Mouse (Mus musculus) stomach, embryonic 15.5 days (tissue): ENCODE data around the gene Urgcp. TPM values are rescaled to one million over a fixed set of nuclear protein-coding genes. Genes with fewer than 3 reads are reported as not detected.

ENCODE experiments used
- ATAC-seq: fragments of 200-750 bp; cut with Nextera tagmentation; 2 replicates; pipeline ENCODE4 v1.8.0; 2017; ENCODE audit warnings: low read depth, moderate number of reproducible peaks, moderate TSS enrichment; ENCODE audit not compliant: insufficient read depth, low FRiP score
- H3K27ac ChIP-seq: fragments of 300-500 bp; sonication (generic); 2 replicates; pipeline ENCODE4 v1.5.1; 2015; ENCODE audit warnings: mild to moderate bottlenecking, inconsistent platforms
- H3K27me3 ChIP-seq: fragments of 300-500 bp; sonication (generic); replicated peaks from 2 replicates; pipeline ENCODE4 v1.6.1; 2015; ENCODE audit warnings: inconsistent platforms
- H3K36me3 ChIP-seq: fragments of 300-500 bp; sonication (generic); 2 replicates; pipeline ENCODE4 v1.6.1; 2015; ENCODE audit warnings: inconsistent platforms
- H3K4me1 ChIP-seq: fragments of 300-500 bp; sonication (generic); 2 replicates; pipeline ENCODE4 v1.6.1; 2015; ENCODE audit warnings: inconsistent platforms
- H3K4me2 ChIP-seq: fragments of 300-500 bp; sonication (generic); 2 replicates; pipeline ENCODE4 v1.6.1; 2015; ENCODE audit warnings: mild to moderate bottlenecking, inconsistent platforms
- H3K4me3 ChIP-seq: fragments of 300-500 bp; sonication (generic); replicated peaks from 2 replicates; pipeline ENCODE4 v1.5.1; 2015; ENCODE audit warnings: inconsistent platforms
- H3K9ac ChIP-seq: fragments of 300-500 bp; sonication (generic); 2 replicates; pipeline ENCODE4 v1.6.1; 2015; ENCODE audit warnings: inconsistent platforms
- H3K9me3 ChIP-seq: fragments of 300-500 bp; sonication (generic); 2 replicates; pipeline ENCODE4 v1.6.1; 2016; ENCODE audit warnings: inconsistent platforms
- WGBS: fragments of 180-500 bp; shearing (Covaris S2); methylation state at CpG from one replicate; pipeline ENCODE4 v1.1.7; 2015; 5-methylcytosine and 5-hydroxymethylcytosine counted together
- polyA plus RNA-seq: library from polyadenylated mRNA; unstranded; fragments of >200 nt; fragmentation: Nextera tagmentation; extraction: Ambion mirVana; gene quantifications from 2 replicates; pipeline ENCODE4 v1.2.1, GENCODE M21; 2015

Gene Urgcp
- polyA plus RNA-seq, 1 experiment from 2014 or later, result 22.8 TPM

GRCm38 (mm10) chr11:5703341-5703740, 58.8 kb downstream of the Urgcp start:
- Histone ChIP-seq H3K36me3 (peaks cover 16% of the 10 kb centered on the region), H3K9ac (no peak overlapping the region), H3K27me3 (no peaks in the 10 kb centered on the region), H3K4me2 (no peak overlapping the region), H3K4me3 (no peak overlapping the region), H3K4me1 (peaks cover 12% of the 10 kb centered on the region), H3K27ac (no peak overlapping the region), H3K9me3 (no peaks in the 10 kb centered on the region)
- ATAC-seq, result no peak
- whole genome bisulfite sequencing, result 97% methylated on average over 1 of the region's 1 CpGs

- no peak for ATAC-seq
- Histone ChIP-seq H3K4me3 (no peak overlapping the region), H3K27ac (no peak overlapping the region), H3K9me3 (no peaks in the 10 kb centered on the region), H3K4me1 (peaks cover 12% of the 10 kb centered on the region), H3K36me3 (peaks cover 16% of the 10 kb centered on the region), H3K4me2 (no peak overlapping the region), H3K9ac (no peak overlapping the region), H3K27me3 (no peaks in the 10 kb centered on the region)
- WGBS, result 90% methylated on average over 6 of the region's 6 CpGs
These were observed 59.2 kb downstream of the Urgcp start for GRCm38 (mm10) chr11:5702957-5703332.

- Histone ChIP-seq H3K27me3 (no peaks in the 10 kb centered on the region), H3K4me2 (no peak overlapping the region), H3K4me3 (no peak overlapping the region), H3K36me3 (peaks cover 16% of the 10 kb centered on the region), H3K4me1 (peaks cover 12% of the 10 kb centered on the region), H3K27ac (no peak overlapping the region), H3K9me3 (no peaks in the 10 kb centered on the region), H3K9ac (no peak overlapping the region)
- 72% methylated on average over 5 of the region's 5 CpGs for WGBS
- ATAC-seq, result no peak
These were observed 59.8 kb downstream of the Urgcp start for GRCm38 (mm10) chr11:5702271-5702956.

GRCm38 (mm10) chr11:5701821-5702220, 60.4 kb downstream of the Urgcp start:
- ATAC-seq, result no peak
- no peak overlapping the region for H3K9ac ChIP-seq
- no peaks in the 10 kb centered on the region for H3K27me3 ChIP-seq
- H3K4me2 ChIP-seq, result no peak overlapping the region
- WGBS, result 100% methylated on average over 1 of the region's 1 CpGs
- no peaks in the 10 kb centered on the region for H3K9me3 ChIP-seq
- H3K4me3 ChIP-seq, result no peak overlapping the region
- peaks cover 16% of the 10 kb centered on the region for H3K36me3 ChIP-seq
- H3K27ac ChIP-seq, result no peak overlapping the region
- H3K4me1 ChIP-seq, result peaks cover 12% of the 10 kb centered on the region

- WGBS, result 51% methylated on average over 2 of the region's 2 CpGs
- no peak overlapping the region for H3K4me2 ChIP-seq
- H3K27me3 ChIP-seq, result no peaks in the 10 kb centered on the region
- ATAC-seq, result no peak
- peaks cover 9% of the 10 kb centered on the region for H3K4me1 ChIP-seq
- peaks cover 16% of the 10 kb centered on the region for H3K36me3 ChIP-seq
- H3K9me3 ChIP-seq, result no peaks in the 10 kb centered on the region
- no peak overlapping the region for H3K4me3 ChIP-seq
- no peak overlapping the region for H3K9ac ChIP-seq
- H3K27ac ChIP-seq, result no peak overlapping the region
These were observed 60.9 kb downstream of the Urgcp start for GRCm38 (mm10) chr11:5701300-5701699.

GRCm38 (mm10) chr11:5700808-5701207, 61.4 kb downstream of the Urgcp start:
- peaks cover 4% of the 10 kb centered on the region for H3K4me1 ChIP-seq
- no peak overlapping the region for H3K4me3 ChIP-seq
- H3K27me3 ChIP-seq, result no peaks in the 10 kb centered on the region
- no peak overlapping the region for H3K9ac ChIP-seq
- peaks cover 16% of the 10 kb centered on the region for H3K36me3 ChIP-seq
- H3K4me2 ChIP-seq, result no peak overlapping the region
- no peak overlapping the region for H3K27ac ChIP-seq
- no peak for ATAC-seq
- no peaks in the 10 kb centered on the region for H3K9me3 ChIP-seq
- 85% methylated on average over 7 of the region's 7 CpGs for WGBS

- Histone ChIP-seq H3K27me3 (no peaks in the 10 kb centered on the region), H3K27ac (no peak overlapping the region), H3K4me1 (no peaks in the 10 kb centered on the region), H3K9me3 (no peaks in the 10 kb centered on the region), H3K36me3 (no peaks in the 10 kb centered on the region), H3K9ac (no peak overlapping the region), H3K4me3 (no peak overlapping the region), H3K4me2 (no peak overlapping the region)
- no peak for ATAC-seq
- WGBS, result 24% methylated on average over 7 of the region's 7 CpGs
These were observed 70.4 kb downstream of the Urgcp start for GRCm38 (mm10) chr11:5691775-5692174.

GRCm38 (mm10) chr11:5684283-5684682, 77.9 kb downstream of the Urgcp start:
- H3K9ac ChIP-seq, result no peak overlapping the region
- no peaks in the 10 kb centered on the region for H3K36me3 ChIP-seq
- H3K27me3 ChIP-seq, result no peaks in the 10 kb centered on the region
- no peak overlapping the region for H3K4me3 ChIP-seq
- no peaks in the 10 kb centered on the region for H3K9me3 ChIP-seq
- no peak overlapping the region for H3K27ac ChIP-seq
- WGBS, result 26% methylated on average over 7 of the region's 7 CpGs
- no peak for ATAC-seq
- H3K4me1 ChIP-seq, result no peaks in the 10 kb centered on the region
- H3K4me2 ChIP-seq, result no peak overlapping the region

- no peak for ATAC-seq
- no peaks in the 10 kb centered on the region for H3K9me3 ChIP-seq
- no peaks in the 10 kb centered on the region for H3K36me3 ChIP-seq
- no peaks in the 10 kb centered on the region for H3K4me1 ChIP-seq
- no peak overlapping the region for H3K4me2 ChIP-seq
- no peaks in the 10 kb centered on the region for H3K27me3 ChIP-seq
- H3K9ac ChIP-seq, result no peak overlapping the region
- no peak overlapping the region for H3K27ac ChIP-seq
- 52% methylated on average over 6 of the region's 6 CpGs for whole genome bisulfite sequencing
- H3K4me3 ChIP-seq, result no peak overlapping the region
These were observed 79.6 kb downstream of the Urgcp start for GRCm38 (mm10) chr11:5682541-5682940.

Other genes starting within 250 kb of the Urgcp start
- gene Xbp1, start 241.7 kb downstream of the Urgcp start, polyA plus RNA-seq, result 289 and 305 TPM in 2 replicates
- 17.1 and 18.8 TPM in 2 replicates for gene Ccdc117, start 220.2 kb downstream of the Urgcp start, polyA plus RNA-seq
- gene Ankrd36, start 192.7 kb downstream of the Urgcp start, polyA plus RNA-seq, result 0.40 TPM in 1 of 2 replicates, not detected in the other
- gene Mrps24, start 46.7 kb downstream of the Urgcp start, polyA plus RNA-seq, result 210 and 217 TPM in 2 replicates
- 111 and 115 TPM in 2 replicates for gene Dbnl, start 26.1 kb upstream of the Urgcp start, polyA plus RNA-seq
- gene Pgam2, start 41.4 kb upstream of the Urgcp start, polyA plus RNA-seq, result 3.4 and 6.7 TPM in 2 replicates
- 9.6 and 11.1 TPM in 2 replicates for gene Polm, start 75.6 kb upstream of the Urgcp start, polyA plus RNA-seq
- 38.9 and 40.1 TPM in 2 replicates for gene Aebp1, start 99.6 kb upstream of the Urgcp start, polyA plus RNA-seq
- 122 and 134 TPM in 2 replicates for gene Pold2, start 115.9 kb upstream of the Urgcp start, polyA plus RNA-seq
- 25.2 and 30.7 TPM in 2 replicates for gene Myl7, start 136.4 kb upstream of the Urgcp start, polyA plus RNA-seq
- 3.4 and 3.5 TPM in 2 replicates for gene Gck, start 187.7 kb upstream of the Urgcp start, polyA plus RNA-seq
- 48.7 and 54.8 TPM in 2 replicates for gene Ykt6, start 193.3 kb upstream of the Urgcp start, polyA plus RNA-seq